Mouse (Mus musculus): Measurements from ENCODE around the gene Fam149b.
"Not testable (repeated sequence)": the region's sequence is repeated elsewhere in the genome, so short reads cannot be mapped to it uniquely, and the experiment has no call there.

Fam149b gene

DNA sequence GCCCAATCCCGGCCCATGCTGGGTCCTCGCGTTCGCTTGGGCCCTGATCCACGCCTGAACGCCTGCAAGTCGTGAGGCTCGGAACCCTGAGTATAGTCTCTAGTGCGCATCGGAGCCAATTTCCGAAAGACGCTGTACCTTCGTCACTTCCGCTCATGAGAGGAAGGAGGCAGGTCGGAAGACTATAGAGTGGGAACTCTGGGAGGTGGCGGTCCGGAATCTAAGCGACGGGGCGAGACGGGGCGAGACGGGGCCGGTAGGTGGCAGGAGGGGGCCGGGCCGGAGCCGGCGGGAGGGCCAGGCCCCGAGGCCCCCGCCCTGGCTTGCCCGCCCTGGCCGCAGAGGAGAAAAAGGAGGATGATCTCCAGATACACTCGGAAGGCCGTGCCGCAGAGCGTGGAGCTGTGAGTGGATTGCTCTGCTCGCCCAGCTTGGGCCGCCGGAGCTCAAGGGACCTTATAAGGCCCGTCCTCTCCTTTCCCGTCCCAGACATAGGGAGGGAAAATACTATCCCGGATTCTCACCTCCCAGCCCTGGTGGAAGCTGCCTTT lies at the start of gene Fam149b, which contains the start of gene Ecd:
Gene Fam149b, plus strand, starts transcription at position 172 of the 551 bp plus-strand sequence.
Gene Ecd, minus strand, starts transcription at position 131 of the 551 bp plus-strand sequence.
- DNase-seq: peak; percentile 97

DNA sequence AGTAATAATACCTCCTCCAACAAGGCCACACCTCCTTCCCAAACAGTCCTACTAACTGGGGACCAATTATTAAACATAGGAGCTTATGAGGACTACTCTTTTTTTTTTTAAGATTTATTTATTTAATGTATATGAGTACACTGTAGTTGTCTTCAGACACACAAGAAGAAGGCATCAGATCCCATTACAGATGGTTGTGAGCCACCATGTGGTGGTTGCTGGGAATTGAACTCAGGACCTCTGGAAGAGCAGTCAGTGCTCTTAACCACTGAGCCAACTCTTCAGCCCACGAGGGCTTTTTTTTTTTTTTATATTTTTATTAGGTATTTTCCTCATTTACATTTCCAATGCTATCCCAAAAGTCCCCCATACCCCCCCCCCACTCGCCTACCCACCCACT lies 42.9 kb upstream of the Fam149b start:
- DNase-seq: not testable (repeated sequence)

DNA sequence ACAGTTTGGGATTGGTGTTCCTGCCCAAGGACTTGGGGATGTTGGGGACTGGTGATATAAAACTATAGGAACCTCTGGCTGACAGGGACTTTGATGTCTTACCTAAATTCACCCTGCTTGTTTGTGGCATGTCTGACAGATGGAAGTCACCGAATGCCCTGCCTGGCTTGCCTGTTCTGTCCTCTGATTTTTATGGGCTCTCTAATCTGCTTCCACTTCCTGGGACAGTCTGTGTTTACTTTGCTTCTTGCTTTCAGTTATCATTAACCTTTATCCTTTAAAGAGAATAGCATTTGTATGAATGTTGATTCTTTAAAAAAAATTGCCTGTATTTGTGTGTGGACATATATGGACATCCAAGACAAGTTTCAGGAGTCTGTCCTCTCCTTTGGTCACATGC lies 32.8 kb upstream of the Fam149b start:
- DNase-seq: no peak

DNA sequence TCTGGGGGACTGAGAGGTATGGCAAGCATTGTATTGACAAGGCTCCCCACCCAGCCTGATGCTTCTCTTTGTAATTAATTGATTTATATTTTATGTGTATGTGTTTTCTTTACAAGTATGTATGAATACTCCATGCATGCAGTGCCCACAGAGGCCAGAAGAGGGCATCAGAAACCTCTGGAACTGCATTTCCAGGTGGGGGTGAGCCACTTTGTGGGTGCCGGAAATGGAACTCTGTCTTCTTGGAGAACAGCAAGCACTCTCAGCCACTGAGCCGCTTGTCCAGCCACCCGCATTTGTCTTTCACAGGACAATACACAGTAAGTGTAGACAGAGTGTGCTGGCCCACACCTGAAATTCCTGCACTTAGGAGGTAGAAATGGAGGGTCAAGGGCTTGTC lies 28.5 kb upstream of the Fam149b start:
- DNase-seq: peak; percentile 39

DNA sequence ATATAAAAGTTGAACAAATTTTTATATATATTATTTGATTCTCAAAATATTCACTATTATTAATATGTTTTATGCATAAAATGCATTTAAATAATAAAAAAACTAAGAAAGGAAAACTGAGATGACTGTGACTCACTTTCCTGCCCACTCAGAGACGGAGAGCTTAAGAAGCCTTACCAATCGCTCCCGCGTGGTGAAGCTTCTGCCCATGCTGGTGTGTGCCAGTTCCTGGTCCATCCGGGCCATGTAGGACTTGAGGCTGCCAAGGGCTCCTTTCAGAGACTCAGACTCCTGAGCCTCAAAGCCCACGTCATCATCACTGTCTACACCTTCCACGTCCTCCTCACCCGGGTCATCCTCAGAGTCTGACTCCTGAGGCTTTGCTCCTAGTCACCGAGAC lies 23.8 kb upstream of the Fam149b start:
- DNase-seq: no peak

GRCm38 (mm10) chr14:20328474-20328873 lies 19.5 kb upstream of the Fam149b start:
- peak; percentile 33 for DNase-seq

DNA sequence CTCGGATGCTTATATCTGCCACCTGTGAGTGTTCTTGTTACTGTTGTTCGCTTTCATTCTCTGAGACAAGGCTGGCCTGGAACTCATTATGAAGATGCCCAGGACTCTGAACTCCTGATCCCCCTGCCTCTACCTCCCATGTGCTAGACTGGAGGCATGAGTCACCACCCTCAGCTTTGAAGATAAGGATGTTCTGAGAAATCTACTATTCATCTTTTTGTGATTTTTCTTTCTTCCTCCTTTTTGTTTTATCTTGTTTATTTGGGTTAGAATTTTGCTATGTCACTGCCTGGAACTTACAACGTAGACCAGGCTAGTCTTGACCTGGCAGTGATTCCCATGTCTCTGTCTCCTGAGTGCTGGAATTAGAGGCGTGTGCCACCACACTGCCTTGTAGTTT lies 16.6 kb upstream of the Fam149b start:
- no peak for DNase-seq

GRCm38 (mm10) chr14:20339415-20339814 lies 8.5 kb upstream of the Fam149b start:
- no peak for DNase-seq

GRCm38 (mm10) chr14:20340149-20340548 lies 7.8 kb upstream of the Fam149b start:
- DNase-seq: peak; percentile 13

GRCm38 (mm10) chr14:20340866-20341265 lies 7.1 kb upstream of the Fam149b start:
- DNase-seq: no peak

GRCm38 (mm10) chr14:20345885-20346284 lies 2.1 kb upstream of the Fam149b start:
- DNase-seq: no peak

DNA sequence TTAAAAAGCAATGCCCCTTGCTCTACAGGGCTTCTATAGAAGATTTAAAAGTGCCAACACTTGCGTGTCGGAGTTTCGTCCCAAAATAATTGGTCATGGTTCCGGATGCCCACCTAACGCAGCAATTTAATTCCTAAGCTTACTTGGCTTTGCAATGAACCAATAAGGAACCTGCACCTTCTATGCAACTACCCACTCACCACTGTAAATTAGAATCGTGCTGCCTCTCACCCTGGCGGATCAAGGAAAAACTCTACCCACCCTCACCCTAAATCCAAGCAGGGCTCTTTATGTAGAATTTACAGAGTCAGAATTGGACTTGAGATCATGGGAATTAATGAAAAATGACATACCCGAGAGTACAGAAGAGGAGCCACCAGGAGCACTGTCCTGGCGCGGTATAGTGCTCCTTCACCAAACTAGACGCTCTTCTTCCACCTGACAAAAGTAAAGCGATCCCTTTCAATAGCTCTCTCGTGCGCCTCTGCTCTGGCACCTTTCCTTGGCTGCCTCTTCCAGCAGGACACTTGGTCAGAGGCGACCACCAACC lies 446 bp upstream of the Fam149b start:
- DNase-seq: no peak

GRCm38 (mm10) chr14:20363230-20363629 lies 15.3 kb downstream of the Fam149b start:
- no peak for DNase-seq

DNA sequence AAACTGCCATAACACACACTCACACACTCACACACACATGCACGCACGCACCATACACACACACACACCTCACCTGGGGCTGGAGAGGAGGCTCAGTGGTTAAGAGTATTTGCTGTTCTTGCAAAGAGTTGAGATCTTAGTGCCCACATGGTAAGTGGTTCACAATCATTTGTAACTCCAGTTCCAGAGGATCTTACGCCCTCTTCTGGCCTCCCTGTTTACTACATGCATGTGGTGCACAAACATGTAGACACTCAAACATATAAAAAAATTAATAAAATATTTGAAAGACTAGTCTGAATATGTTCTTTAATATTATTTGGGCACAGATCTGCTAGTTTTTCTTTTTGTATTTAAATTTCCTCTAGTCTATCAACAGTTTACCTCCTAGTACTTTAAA lies 20.3 kb downstream of the Fam149b start:
- DNase-seq: no peak

DNA sequence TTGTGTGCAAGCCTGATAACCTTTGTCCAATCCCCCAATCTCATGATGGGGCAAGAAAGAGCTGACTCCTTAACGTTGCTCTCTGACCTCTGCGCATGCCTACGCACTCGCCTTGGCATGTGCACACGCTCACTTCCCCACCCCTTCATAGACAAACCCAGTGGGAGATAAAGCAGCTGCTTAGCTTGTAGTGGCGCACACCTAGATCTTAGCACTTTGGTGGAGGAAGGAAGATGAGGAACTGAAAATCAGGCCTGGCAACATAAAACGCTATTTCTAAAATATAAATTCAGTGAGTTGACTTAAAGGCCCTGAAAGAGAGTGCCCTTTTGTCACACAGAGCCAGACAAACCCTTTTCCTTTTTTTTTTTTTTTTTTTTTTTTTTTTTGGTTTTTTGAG lies 22.8 kb downstream of the Fam149b start:
- no peak for DNase-seq

DNA sequence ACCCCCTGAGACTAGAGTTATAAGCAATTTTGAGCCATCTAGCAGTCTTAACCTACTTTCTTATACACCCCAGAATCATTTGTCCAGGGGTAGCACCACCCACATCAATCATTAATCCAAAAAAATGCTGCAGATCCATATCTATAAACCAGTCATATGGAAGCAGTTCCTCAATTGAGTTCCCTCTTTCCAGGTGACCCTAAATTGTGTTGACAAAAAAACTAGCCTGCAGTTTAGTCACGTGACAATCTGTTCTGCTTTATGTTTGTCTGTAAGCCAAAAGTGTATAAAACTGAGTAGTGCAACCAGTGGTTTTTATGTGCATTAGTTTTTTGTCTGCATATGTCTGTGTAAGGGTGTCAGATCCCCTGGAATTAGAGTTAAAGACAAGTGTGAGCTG lies 23.9 kb downstream of the Fam149b start:
- no peak for DNase-seq

DNA sequence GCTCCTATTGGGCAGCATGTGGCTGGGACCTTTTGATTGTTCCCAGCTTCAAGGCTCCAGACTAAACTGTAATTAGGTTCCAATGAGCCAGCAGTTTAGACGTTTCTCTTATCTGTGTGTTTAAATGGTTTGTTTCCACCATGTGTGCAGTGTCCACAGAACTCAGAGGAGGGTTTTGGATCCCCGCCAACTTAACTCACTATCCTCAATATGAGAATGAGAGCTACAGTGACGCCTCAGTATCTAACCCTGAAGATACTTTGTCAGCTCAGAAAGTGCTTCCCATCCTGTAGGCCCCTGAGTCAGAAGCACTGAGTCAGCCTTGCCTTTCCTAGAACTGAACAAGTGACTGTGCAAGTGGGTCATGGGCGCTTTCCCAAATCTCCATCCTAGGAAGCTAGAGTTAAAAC lies 29.2 kb downstream of the Fam149b start:
- DNase-seq: no peak

DNA sequence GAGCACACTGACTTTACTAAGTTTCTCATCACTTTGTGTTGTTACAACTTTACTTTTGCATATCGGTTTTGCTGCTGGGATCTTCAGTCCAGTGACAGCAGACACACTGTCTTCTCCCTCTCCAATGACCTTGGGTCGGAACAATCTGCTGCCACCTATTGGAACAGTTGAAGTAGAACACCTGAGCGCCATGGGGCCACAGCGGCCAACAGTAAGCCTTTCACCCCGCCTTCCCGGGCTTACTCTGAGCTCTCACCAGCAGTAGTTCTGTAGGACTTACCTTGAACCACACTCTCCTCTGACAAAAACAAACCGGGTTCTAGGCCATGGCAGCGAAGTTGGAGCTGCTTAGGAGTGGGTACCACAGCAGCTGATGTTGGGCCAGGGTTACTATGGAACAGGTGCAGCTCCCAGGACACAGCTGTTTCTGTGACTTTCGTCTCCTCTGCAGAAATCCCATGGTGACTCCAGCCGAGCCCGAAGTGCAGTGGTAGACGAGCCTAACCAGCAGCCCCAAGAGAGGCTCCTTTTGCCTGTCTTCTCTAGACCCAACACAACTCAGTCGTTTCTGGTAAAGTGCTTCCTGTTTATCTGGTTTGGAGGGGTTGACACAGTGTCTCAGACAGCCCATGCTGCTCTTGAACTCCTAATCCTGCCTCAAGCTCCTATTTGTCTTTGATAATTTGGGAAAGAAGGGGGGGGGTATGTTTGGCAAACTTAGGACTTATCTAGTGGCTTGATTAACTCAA lies 30.5 kb downstream of the Fam149b start:
- DNase-seq: peak; percentile 71

- DNase-seq: no peak
Observed at GRCm38 (mm10) chr14:20379087-20379640, 31.2 kb downstream of the Fam149b start.

GRCm38 (mm10) chr14:20379753-20380430 lies 31.9 kb downstream of the Fam149b start:
- DNase-seq: no peak

DNA sequence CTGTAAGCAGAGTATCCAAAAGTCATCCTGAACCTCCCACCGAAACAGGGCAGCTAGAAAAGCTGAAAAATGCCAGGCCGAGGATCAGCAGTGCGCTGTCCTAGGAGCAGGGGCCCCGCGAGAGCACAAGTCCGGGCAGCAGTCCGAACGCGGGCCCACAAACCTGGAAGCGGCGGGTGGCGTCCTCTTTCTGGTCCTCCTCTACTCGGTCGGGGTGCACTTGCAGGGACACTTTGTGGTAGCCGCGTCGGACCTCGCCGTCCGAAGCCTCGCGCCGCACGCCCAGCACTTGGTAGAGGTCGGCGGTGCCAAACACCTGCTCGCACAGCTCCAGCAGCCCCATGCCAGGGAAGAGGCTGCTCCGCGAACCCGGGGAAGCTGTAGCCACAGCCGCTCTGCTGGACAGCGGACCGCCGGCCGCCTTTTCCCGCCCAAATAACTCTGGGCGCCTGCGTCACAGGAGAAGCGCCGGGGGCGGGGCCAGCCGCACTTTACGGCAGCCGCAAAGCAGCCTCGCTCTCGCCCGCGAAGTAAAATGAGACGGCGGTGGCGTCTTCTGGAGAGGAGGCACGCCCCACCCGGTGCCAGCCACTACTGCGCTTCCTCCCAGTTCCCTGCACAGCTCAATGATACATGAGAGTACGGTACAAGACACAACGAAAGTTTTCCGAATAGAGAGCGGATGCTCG lies 40.6 kb downstream of the Fam149b start, which contains the start of gene Dnajc9:
Gene Dnajc9, minus strand, starts transcription at position 470 of the 689 bp plus-strand sequence.
- peak; percentile 97 for DNase-seq

DNA sequence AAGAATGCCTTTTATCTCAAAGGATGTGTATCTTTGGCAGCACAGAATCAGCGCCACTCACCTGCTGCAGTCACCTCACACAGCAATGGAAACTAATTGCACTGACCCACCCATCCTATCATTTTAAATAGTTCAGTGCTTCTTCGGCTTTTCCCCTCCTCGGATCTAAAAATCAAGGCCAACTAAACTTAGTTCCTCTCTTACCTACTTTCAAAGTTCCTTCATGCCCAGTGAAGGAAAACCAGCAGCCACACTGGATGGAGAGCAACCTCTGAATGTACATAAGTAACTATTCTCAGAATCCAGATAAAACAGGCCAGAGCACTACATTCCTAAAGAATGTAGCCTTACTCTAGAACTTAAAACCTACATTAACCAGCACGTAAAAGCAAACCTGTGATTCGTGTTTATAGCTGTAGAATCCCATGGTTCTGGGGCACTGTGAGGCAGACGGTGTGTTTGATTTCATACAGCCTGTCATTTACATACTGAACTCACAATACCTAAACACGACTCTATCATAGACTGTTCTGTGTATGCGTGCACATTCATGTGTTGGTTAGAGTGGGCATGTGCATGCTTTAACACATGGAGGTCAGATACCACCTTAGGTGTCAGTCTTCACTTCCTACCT lies 41.6 kb downstream of the Fam149b start:
- no peak for DNase-seq

All from embryo, embryonic 11 days (tissue).